Mouse (Mus musculus) hindbrain, embryonic 11.5 days (tissue): ENCODE results near the gene B4galt2. TPM values are rescaled to one million over a fixed set of nuclear protein-coding genes. Genes with fewer than 3 reads are reported as not detected.

Experiments used
- ATAC-seq: fragments of 200-750 bp; cut with Nextera tagmentation; 2 replicates; pipeline ENCODE4 v1.8.0; 2017; ENCODE audit warnings: mild to moderate bottlenecking, moderate TSS enrichment, moderate library complexity; ENCODE audit not compliant: low FRiP score
- DNase-seq: peaks from one replicate; pipeline ENCODE4 v3.0.0-alpha.2; 2015; ENCODE audit warnings: low spot score
- H3K27ac ChIP-seq: fragments of 300-500 bp; sonication (generic); 2 replicates; pipeline ENCODE4 v1.5.1; 2014; ENCODE audit warnings: mild to moderate bottlenecking, low read depth, low read length
- H3K27me3 ChIP-seq: fragments of 300-500 bp; sonication (generic); 2 replicates; pipeline ENCODE4 v1.6.1; 2014; ENCODE audit warnings: mild to moderate bottlenecking, low read length, moderate library complexity, mixed read lengths; ENCODE audit not compliant: control insufficient read depth, insufficient read depth
- H3K36me3 ChIP-seq: fragments of 300-500 bp; sonication (generic); 2 replicates; pipeline ENCODE4 v1.6.1; 2014; ENCODE audit warnings: mild to moderate bottlenecking, low read length, moderate library complexity, mixed read lengths; ENCODE audit not compliant: control insufficient read depth, insufficient read depth
- H3K4me1 ChIP-seq: fragments of 300-500 bp; sonication (generic); replicated peaks from 2 replicates; pipeline ENCODE4 v1.6.1; 2014; ENCODE audit warnings: low read length, mixed read lengths; ENCODE audit not compliant: control insufficient read depth, insufficient read depth
- H3K4me2 ChIP-seq: fragments of 300-500 bp; sonication (generic); replicated peaks from 2 replicates; pipeline ENCODE4 v1.6.1; 2014; ENCODE audit warnings: mild to moderate bottlenecking, low read depth, low read length
- H3K4me3 ChIP-seq: fragments of 300-500 bp; sonication (generic); 2 replicates; pipeline ENCODE4 v1.5.1; 2014; ENCODE audit warnings: low read depth, low read length
- H3K9ac ChIP-seq: fragments of 300-500 bp; sonication (generic); 2 replicates; pipeline ENCODE4 v1.6.1; 2014; ENCODE audit warnings: low read depth, low read length
- H3K9me3 ChIP-seq: fragments of 300-500 bp; sonication (generic); 2 replicates; pipeline ENCODE4 v1.6.1; 2016; ENCODE audit warnings: low read length; ENCODE audit not compliant: control insufficient read depth
- WGBS: fragments of 180-500 bp; shearing (Covaris S2); extraction: QIAGEN DNeasy Blood & Tissue Kit; methylation state at CpG from one replicate; pipeline ENCODE4 v1.1.7; 2014; 5-methylcytosine and 5-hydroxymethylcytosine counted together
- polyA plus RNA-seq: library from polyadenylated mRNA; unstranded; fragments of >200 nt; fragmentation: Nextera tagmentation; extraction: Ambion mirVana; gene quantifications from 2 replicates; pipeline ENCODE4 v1.2.1, GENCODE M21; 2014

The B4galt2 gene
- polyA plus RNA-seq, 1 experiment from 2014 or later: 27.3 TPM

DNA sequence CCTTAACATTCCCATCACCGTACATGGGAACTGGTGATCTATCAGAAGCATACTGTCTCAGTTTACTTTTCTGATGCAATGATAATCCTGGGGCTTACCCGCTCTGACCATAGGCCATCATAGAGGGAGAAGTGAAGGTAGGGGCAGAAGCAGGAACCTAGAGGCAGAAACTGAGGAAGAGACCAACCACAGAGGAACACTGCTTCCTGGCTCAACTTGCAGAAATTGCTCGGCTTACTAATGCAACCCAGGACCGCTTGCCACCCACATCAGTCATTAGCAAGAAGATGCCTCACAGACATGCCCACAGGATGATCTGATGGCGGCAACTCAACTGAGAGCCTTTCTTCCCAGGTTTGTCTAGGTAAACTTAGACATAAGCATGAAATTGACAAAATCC, 35.5 kb upstream of the B4galt2 start:
- Histone ChIP-seq H3K4me1 (peaks cover 2% of the 10 kb centered on the region; the same call in 1 of the 2 replicates), H3K9me3 (no peaks in the 10 kb centered on the region), H3K27me3 (no peaks in the 10 kb centered on the region), H3K36me3 (no peaks in the 10 kb centered on the region), H3K27ac (no peak overlapping the region), H3K9ac (no peak overlapping the region), H3K4me3 (no peak overlapping the region), H3K4me2 (no peak overlapping the region)
- no peak for ATAC-seq
- 87% methylated on average over 5 of the region's 5 CpGs for WGBS
- no peak for DNase-seq

GRCm38 (mm10) chr4:117918261-117918660, 35.0 kb upstream of the B4galt2 start:
- ATAC-seq (no peak), DNase-seq (no peak)

GRCm38 (mm10) chr4:117917847-117918246, 34.6 kb upstream of the B4galt2 start:
- no peak overlapping the region for H3K4me2 ChIP-seq
- H3K9ac ChIP-seq: no peak overlapping the region
- ATAC-seq (no peak), DNase-seq (no peak)
- H3K36me3 ChIP-seq: no peaks in the 10 kb centered on the region
- H3K27me3 ChIP-seq: no peaks in the 10 kb centered on the region
- peaks cover 9% of the 10 kb centered on the region; the same call in 1 of the 2 replicates for H3K4me1 ChIP-seq
- 96% methylated on average over 4 of the region's 4 CpGs for WGBS
- H3K9me3 ChIP-seq: no peaks in the 10 kb centered on the region
- H3K4me3 ChIP-seq: no peak overlapping the region
- no peak overlapping the region for H3K27ac ChIP-seq

More at GRCm38 (mm10) chr4:117918261-117918660, 35.0 kb upstream of the B4galt2 start:
- no peaks in the 10 kb centered on the region for H3K9me3 ChIP-seq
- H3K36me3 ChIP-seq: no peaks in the 10 kb centered on the region
- no peak overlapping the region for H3K4me2 ChIP-seq
- 90% methylated on average over 3 of the region's 3 CpGs for WGBS
- H3K27ac ChIP-seq: no peak overlapping the region
- H3K27me3 ChIP-seq: no peaks in the 10 kb centered on the region
- H3K4me1 ChIP-seq: peaks cover 6% of the 10 kb centered on the region; the same call in 1 of the 2 replicates
- no peak overlapping the region for H3K9ac ChIP-seq
- H3K4me3 ChIP-seq: no peak overlapping the region

DNA sequence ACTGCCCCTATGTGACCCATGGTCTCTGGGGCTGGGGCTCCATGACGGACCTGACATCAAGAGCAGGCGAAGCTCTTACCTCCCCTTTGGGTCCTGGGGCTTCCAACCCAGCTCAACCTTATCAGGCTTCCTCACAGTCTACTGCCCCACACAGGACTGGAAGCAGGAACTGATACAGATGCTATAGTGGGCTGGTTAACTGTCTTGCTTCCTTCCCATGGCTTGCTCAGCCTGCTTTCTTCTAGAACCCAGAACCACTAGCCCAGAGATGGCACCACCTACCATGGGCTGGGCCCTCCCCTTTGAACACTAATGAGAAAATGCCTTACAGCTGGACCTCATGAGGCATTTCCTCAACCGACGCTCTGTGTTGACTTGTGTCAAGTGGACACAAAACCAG, 34.1 kb upstream of the B4galt2 start:
- ATAC-seq (no peak), DNase-seq (no peak)
- Histone ChIP-seq H3K27ac (no peak overlapping the region), H3K4me1 (peaks cover 9% of the 10 kb centered on the region; the same call in 1 of the 2 replicates), H3K9ac (no peak overlapping the region), H3K36me3 (no peaks in the 10 kb centered on the region), H3K9me3 (no peaks in the 10 kb centered on the region), H3K4me3 (no peak overlapping the region), H3K4me2 (no peak overlapping the region), H3K27me3 (no peaks in the 10 kb centered on the region)
- WGBS: 94% methylated on average over 4 of the region's 4 CpGs

DNA sequence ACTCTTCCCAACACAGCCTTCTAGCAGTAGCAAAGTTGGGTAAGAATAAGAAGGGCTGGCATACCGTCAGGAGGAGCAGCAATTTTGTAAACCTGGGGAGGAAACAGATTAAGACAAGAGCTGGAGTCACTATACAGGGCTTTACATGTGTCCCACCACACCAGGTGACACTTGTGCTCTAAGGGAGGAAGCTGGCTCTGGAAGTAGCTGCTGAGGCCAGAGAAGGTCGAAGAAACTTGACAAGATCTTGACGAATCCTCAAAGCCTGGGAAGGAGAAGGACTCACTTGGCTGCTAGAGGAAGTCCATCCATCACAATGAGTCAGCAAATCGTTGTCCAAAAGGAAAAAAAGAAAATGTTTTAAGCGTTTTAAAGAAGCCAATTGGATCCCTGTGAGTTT, 33.1 kb upstream of the B4galt2 start:
- H3K27me3 ChIP-seq: no peaks in the 10 kb centered on the region
- H3K27ac ChIP-seq: no peak overlapping the region
- ATAC-seq: no peak
- H3K36me3 ChIP-seq: no peaks in the 10 kb centered on the region
- WGBS: 87% methylated on average over 5 of the region's 5 CpGs
- no peak overlapping the region for H3K9ac ChIP-seq
- H3K4me2 ChIP-seq: no peak overlapping the region
- no peak for DNase-seq
- H3K9me3 ChIP-seq: no peaks in the 10 kb centered on the region
- peaks cover 9% of the 10 kb centered on the region; the same call in 1 of the 2 replicates for H3K4me1 ChIP-seq
- no peak overlapping the region for H3K4me3 ChIP-seq

- ATAC-seq: no peak
- peak overlapping the region; percentile 85 for H3K9ac ChIP-seq
- H3K9me3 ChIP-seq: no peaks in the 10 kb centered on the region
- peaks cover 9% of the 10 kb centered on the region; the same call in 1 of the 2 replicates for H3K4me1 ChIP-seq
- peak; percentile 38 for DNase-seq
- no peaks in the 10 kb centered on the region for H3K27me3 ChIP-seq
- peak overlapping the region; percentile 99 for H3K4me2 ChIP-seq
- no peaks in the 10 kb centered on the region for H3K36me3 ChIP-seq
- H3K4me3 ChIP-seq: peak overlapping the region; percentile 85
- 6% methylated on average over 19 of the region's 19 CpGs for WGBS
- no peak overlapping the region for H3K27ac ChIP-seq
These were observed 32.3 kb upstream of the B4galt2 start for GRCm38 (mm10) chr4:117915489-117916105.

GRCm38 (mm10) chr4:117914591-117915442, 31.5 kb upstream of the B4galt2 start, which contains the start of gene Ipo13:
Gene Ipo13, minus strand, starts transcription at chr4:117914999.
- under 1% methylated on average over 61 of the region's 61 CpGs for WGBS
- Histone ChIP-seq H3K27ac (peak within 1 kb of the TSS; percentile 61), H3K9ac (peak within 1 kb of the TSS; percentile 85)

GRCm38 (mm10) chr4:117914031-117914430, 30.7 kb upstream of the B4galt2 start:
- no peaks in the 10 kb centered on the region for H3K9me3 ChIP-seq
- no peak; the same call in 1 of the 2 replicates for ATAC-seq

More at GRCm38 (mm10) chr4:117914591-117915442, 31.5 kb upstream of the B4galt2 start, which contains the start of gene Ipo13:
- Histone ChIP-seq H3K4me3 (peak within 1 kb of the TSS; percentile 85), H3K27me3 (no peaks in the 10 kb centered on the region), H3K9me3 (no peaks in the 10 kb centered on the region), H3K4me2 (peak within 1 kb of the TSS; percentile 99), H3K36me3 (no peaks in the 10 kb centered on the region), H3K4me1 (peaks cover 9% of the 10 kb centered on the region; the same call in 1 of the 2 replicates)
- ATAC-seq: peak; percentile 96
- peak; percentile 98 for DNase-seq

More at GRCm38 (mm10) chr4:117914031-117914430, 30.7 kb upstream of the B4galt2 start:
- Histone ChIP-seq H3K4me1 (peaks cover 9% of the 10 kb centered on the region; the same call in 1 of the 2 replicates), H3K27me3 (no peaks in the 10 kb centered on the region), H3K4me3 (peak overlapping the region; percentile 85), H3K9ac (peak overlapping the region; percentile 85), H3K36me3 (no peaks in the 10 kb centered on the region), H3K27ac (no peak overlapping the region), H3K4me2 (peak overlapping the region; percentile 99)
- peak; percentile 11 for DNase-seq
- 13% methylated on average over 8 of the region's 8 CpGs for WGBS
